Mouse (Mus musculus) stomach, adult 2 months (tissue): ENCODE data around the gene Endou. TPM values are rescaled to one million over a fixed set of nuclear protein-coding genes. Genes with fewer than 3 reads are reported as not detected.

Experiments
- polyA plus RNA-seq: library from polyadenylated mRNA; depleted of rRNA; stranded (reverse); fragments of >200 nt; gene quantifications from 2 replicates; pipeline ENCODE4 v1.2.3, GENCODE M21; 2012; rRNA removed

Endou gene
- 5.4 and 6.9 TPM in 2 replicates for polyA plus RNA-seq

DNA sequence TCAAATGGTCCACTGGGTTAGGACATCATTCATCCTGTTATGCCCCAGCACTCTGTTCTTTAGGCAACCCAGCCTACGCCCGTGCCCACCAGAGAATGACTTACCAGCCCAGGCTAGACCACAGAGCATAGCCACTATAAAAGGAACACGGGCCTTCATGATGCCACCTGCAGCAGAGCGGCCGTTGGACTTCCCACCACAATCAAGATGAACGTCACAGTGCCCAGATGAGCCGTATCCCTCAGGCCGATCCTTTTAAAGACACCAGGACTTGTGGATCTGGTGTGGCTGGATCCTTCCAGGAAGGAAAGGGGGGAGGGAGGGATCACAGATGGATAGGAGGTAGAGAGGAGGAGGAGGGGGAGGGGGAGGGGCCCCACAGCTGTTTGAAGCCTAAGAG is at the start of gene Endou:
TSS of gene Endou (minus strand) at position 229 of the 400 bp plus-strand sequence.

DNA sequence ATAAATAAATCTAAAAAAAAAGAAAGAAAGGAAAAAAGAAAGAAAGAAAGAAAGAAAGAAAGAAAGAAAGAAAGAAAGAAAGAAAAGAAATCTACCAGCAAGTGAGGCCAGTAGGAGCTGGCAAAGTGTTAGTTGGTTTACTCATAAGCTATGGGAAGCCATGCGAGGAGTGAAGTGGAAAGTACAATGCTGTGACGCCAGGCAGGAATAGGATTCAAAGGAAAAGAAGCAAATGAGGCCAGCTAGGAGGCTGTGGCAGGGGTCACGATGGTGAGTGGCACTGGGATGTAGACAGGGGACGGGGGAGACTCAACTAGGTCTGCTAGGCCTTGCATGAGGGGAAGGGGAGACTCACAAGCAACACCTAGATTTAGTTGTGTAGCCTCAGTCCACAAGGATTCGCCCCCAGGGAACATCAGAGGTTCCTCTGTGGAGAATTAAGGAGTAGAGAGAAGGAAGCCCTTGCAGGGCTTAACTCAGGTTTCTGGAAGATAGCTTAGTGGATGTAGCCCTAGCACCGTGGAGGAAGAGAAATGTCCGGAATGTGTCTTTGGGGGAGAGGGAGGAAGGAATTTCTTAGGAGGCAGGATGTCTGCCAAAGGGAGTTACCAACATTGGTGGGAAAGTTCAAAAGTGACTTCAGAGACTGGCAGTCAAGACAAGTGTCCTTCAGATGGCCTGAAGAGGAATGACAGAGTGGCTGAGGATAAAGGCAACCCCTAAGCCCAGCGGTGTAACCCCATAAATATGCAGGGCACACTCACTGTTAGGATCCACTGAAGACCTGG is 47.4 kb upstream of the Endou start, which contains the start of gene Slc48a1:
TSS of gene Slc48a1 (plus strand) at position 210 of the 788 bp plus-strand sequence.

DNA sequence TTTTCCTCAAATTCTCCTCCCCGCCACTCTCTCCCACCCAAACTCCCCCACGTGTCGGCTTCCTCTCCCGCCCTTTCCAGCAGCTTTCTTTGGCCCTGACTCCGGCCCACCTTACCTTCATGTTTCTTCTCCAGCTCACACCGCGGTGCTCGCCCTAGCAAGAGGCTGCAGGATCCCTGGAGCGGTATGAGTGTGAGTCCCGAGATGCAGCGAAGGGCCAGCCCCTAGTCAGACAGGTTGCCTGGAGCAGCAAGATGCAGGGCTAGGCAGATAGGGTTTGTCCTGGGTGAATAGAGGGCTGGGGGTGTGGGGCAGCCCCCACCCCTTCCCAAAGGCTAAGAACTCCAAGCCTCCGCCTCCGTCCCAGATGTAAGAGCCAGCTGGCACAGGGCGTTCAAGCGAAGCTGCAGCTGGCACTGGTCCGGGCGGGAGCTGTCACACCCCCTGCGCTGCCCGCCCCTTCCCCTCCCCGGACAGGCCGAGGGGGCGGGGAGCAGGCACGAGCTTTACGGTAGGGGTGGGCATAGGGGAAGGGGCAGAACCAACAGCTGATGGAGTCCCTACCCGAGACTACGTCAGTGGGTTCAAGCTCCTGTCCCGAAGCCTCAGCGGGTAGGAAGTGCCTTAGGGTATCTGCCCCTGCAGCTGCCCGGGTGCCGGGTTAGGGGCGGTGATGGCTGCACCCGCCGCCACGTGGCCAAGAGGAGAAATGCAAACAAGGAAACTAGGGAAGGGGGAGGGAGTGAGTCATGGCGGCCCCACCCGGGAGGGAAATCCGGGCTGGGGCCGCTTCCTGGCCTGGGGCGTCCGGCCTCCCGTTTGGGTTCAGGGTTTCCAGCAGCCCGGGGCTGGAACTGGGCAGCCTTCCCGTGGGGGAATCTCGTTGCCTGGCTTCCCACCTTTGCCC is 36.4 kb upstream of the Endou start, which contains the start of gene Rapgef3:
TSS of gene Rapgef3 (minus strand) at position 693 of the 907 bp plus-strand sequence.

DNA sequence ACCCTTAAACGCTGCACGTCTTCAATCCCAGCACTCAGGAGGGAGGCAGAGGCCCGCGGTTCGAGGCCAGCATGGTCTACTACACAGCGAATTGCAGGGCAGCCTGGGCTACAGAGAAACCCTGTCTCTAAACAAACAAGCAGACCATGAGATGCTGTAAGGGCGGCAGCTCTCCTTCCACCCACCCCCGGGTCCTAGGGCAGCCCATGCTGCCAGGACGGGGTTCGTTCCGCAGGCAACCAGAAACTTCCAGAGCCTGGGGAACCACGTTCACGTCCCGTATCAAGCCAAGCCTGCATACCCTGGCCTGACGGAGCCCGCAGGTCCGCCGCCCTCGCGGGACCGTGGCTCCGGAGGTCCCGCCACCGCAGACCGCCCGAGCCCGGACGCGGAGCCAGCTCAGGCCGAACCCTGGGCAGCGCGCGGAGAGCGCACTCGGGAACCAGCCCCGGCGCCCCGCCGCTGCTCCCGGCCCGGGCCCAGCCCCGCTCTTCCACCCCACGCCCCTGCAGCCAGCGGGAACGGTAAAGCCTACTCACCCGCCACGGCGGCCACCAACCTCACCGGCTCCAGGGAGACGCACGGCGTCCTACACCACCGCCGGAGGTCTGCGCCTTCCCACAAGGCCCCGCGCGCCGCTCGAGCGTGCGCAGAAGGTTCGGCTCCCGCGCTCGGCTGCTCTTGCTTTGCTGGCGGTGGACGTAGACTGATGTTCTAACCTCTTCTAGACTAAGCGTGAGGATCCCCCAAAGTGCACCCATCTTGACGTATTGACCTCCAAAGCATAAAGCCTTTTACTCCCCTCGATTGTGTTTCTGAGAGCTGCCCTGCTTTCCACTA is 25.7 kb downstream of the Endou start, which contains the start of gene Rpap3:
TSS of gene Rpap3 (minus strand) at position 615 of the 840 bp plus-strand sequence.

Other genes with a start within 250 kb of the Endou start
- gene Rpap3, start 25.5 kb downstream of the Endou start, polyA plus RNA-seq: 0.42 and 0.44 TPM in 2 replicates
- gene Rapgef3, start 36.6 kb upstream of the Endou start, polyA plus RNA-seq: 12.1 and 12.2 TPM in 2 replicates
- 48.8 and 57.4 TPM in 2 replicates for gene Slc48a1, start 47.2 kb upstream of the Endou start, polyA plus RNA-seq
- 26.2 and 28.8 TPM in 2 replicates for gene Hdac7, start 113.2 kb upstream of the Endou start, polyA plus RNA-seq
- 1.2 and 1.6 TPM in 2 replicates for gene Vdr, start 179.3 kb upstream of the Endou start, polyA plus RNA-seq
- 10.2 and 10.9 TPM in 2 replicates for gene Tmem106c, start 232.9 kb upstream of the Endou start, polyA plus RNA-seq